Mouse (Mus musculus): ENCODE measurements around the gene Rnase12. TPM values are rescaled to one million over a fixed set of nuclear protein-coding genes. Genes with fewer than 3 reads are reported as not detected.

The Rnase12 gene
- not detected in 2 replicates for polyA plus RNA-seq (2012; rRNA removed)

- Histone ChIP-seq H3K4me3 (replicated peaks; ENCODE audit: extremely low read depth, low read depth, low read length) (no peak within 1 kb of the TSS), H3K4me1 (ENCODE audit: control insufficient read depth, insufficient read depth, low read length) (0 out of 2 replicates have a peak, but pooled peaks cover 1% of the 10 kb centered on the region)
- no peak for DNase-seq
- TF ChIP-seq POLR2A (IDR thresholded peaks at IDR 0.05; ENCODE audit: borderline replicate concordance, extremely low read depth, low read depth, low read length) (no peak), CTCF (IDR thresholded peaks at IDR 0.05; ENCODE audit: insufficient read depth, low read length) (no peak)
- WGBS: 28% methylated on average over 9 of the region's 9 CpGs
Measured at GRCm38 (mm10) chr14:51057401-51057831, at the start of gene Rnase12. TSS of gene Rnase12 (minus strand) at chr14:51057661.

GRCm38 (mm10) chr14:51106449-51106967 lies 49.0 kb upstream of the Rnase12 start:
- no peak overlapping the region for H3K4me3 ChIP-seq (replicated peaks; ENCODE audit: extremely low read depth, low read depth, low read length)
- H3K4me1 ChIP-seq (ENCODE audit: control insufficient read depth, insufficient read depth, low read length): 0 out of 2 replicates have a peak, but pooled peaks cover 2% of the 10 kb centered on the region
- TF ChIP-seq CTCF (IDR thresholded peaks at IDR 0.05; ENCODE audit: insufficient read depth, low read length): no peak
- DNase-seq: no peak

- H3K4me1 ChIP-seq (ENCODE audit: control insufficient read depth, insufficient read depth, low read length): 0 out of 2 replicates have a peak, but pooled peaks cover 2% of the 10 kb centered on the region
- H3K4me3 ChIP-seq (replicated peaks; ENCODE audit: extremely low read depth, low read depth, low read length): no peak overlapping the region
- no peak for TF ChIP-seq POLR2A (IDR thresholded peaks at IDR 0.05; ENCODE audit: borderline replicate concordance, extremely low read depth, low read depth, low read length)
- TF ChIP-seq CTCF (IDR thresholded peaks at IDR 0.05; ENCODE audit: insufficient read depth, low read length): no peak
- 77% methylated on average over 2 of the region's 2 CpGs for WGBS
- no peak for DNase-seq
Measured at GRCm38 (mm10) chr14:51104366-51104765, 46.9 kb upstream of the Rnase12 start.

GRCm38 (mm10) chr14:51103217-51103616 lies 45.8 kb upstream of the Rnase12 start:
- 0 out of 2 replicates have a peak, but pooled peaks cover 2% of the 10 kb centered on the region for H3K4me1 ChIP-seq (ENCODE audit: control insufficient read depth, insufficient read depth, low read length)
- no peak overlapping the region for H3K4me3 ChIP-seq (replicated peaks; ENCODE audit: extremely low read depth, low read depth, low read length)
- peak; percentile 83 for TF ChIP-seq CTCF (IDR thresholded peaks at IDR 0.05; ENCODE audit: insufficient read depth, low read length)
- TF ChIP-seq POLR2A (IDR thresholded peaks at IDR 0.05; ENCODE audit: borderline replicate concordance, extremely low read depth, low read depth, low read length): no peak
- 62% methylated on average over 3 of the region's 3 CpGs for WGBS
- peak; percentile 59 for DNase-seq

- Histone ChIP-seq H3K4me1 (ENCODE audit: control insufficient read depth, insufficient read depth, low read length) (no peaks in the 10 kb centered on the region), H3K4me3 (replicated peaks; ENCODE audit: extremely low read depth, low read depth, low read length) (no peak overlapping the region)
- DNase-seq: no peak
- 60% methylated on average over 9 of the region's 9 CpGs for WGBS
- TF ChIP-seq POLR2A (IDR thresholded peaks at IDR 0.05; ENCODE audit: borderline replicate concordance, extremely low read depth, low read depth, low read length) (no peak), CTCF (IDR thresholded peaks at IDR 0.05; ENCODE audit: insufficient read depth, low read length) (no peak)
Measured at GRCm38 (mm10) chr14:51101284-51101683, 43.8 kb upstream of the Rnase12 start.

GRCm38 (mm10) chr14:51098921-51099320 lies 41.5 kb upstream of the Rnase12 start:
- Histone ChIP-seq H3K4me1 (ENCODE audit: control insufficient read depth, insufficient read depth, low read length) (peaks cover 9% of the 10 kb centered on the region), H3K4me3 (replicated peaks; ENCODE audit: extremely low read depth, low read depth, low read length) (no peak overlapping the region)
- no peak for DNase-seq
- WGBS: 93% methylated on average over 11 of the region's 11 CpGs
- TF ChIP-seq POLR2A (IDR thresholded peaks at IDR 0.05; ENCODE audit: borderline replicate concordance, extremely low read depth, low read depth, low read length) (no peak), CTCF (IDR thresholded peaks at IDR 0.05; ENCODE audit: insufficient read depth, low read length) (no peak)

- 3% methylated on average over 1 of the region's 1 CpGs for WGBS
- Histone ChIP-seq H3K4me3 (replicated peaks; ENCODE audit: extremely low read depth, low read depth, low read length) (peak overlapping the region; percentile 10), H3K4me1 (ENCODE audit: control insufficient read depth, insufficient read depth, low read length) (peaks cover 11% of the 10 kb centered on the region)
- peak; percentile 64 for DNase-seq
- peak; percentile 44 for TF ChIP-seq CTCF (IDR thresholded peaks at IDR 0.05; ENCODE audit: insufficient read depth, low read length)
Measured at GRCm38 (mm10) chr14:51098300-51098699, 40.8 kb upstream of the Rnase12 start.

- Histone ChIP-seq H3K4me1 (ENCODE audit: control insufficient read depth, insufficient read depth, low read length) (peaks cover 11% of the 10 kb centered on the region), H3K4me3 (replicated peaks; ENCODE audit: extremely low read depth, low read depth, low read length) (peak overlapping the region; percentile 34)
- DNase-seq: peak; percentile 59
- TF ChIP-seq CTCF (IDR thresholded peaks at IDR 0.05; ENCODE audit: insufficient read depth, low read length) (no peak), POLR2A (IDR thresholded peaks at IDR 0.05; ENCODE audit: borderline replicate concordance, extremely low read depth, low read depth, low read length) (peak; percentile 75; the same call in 1 of the 2 replicates)
- WGBS: 41% methylated on average over 9 of the region's 9 CpGs
Measured at GRCm38 (mm10) chr14:51095736-51096524, 38.5 kb upstream of the Rnase12 start.

- Histone ChIP-seq H3K4me3 (replicated peaks; ENCODE audit: extremely low read depth, low read depth, low read length) (no peak overlapping the region), H3K4me1 (ENCODE audit: control insufficient read depth, insufficient read depth, low read length) (peaks cover 11% of the 10 kb centered on the region)
- no peak for DNase-seq
- whole genome bisulfite sequencing: 55% methylated on average over 9 of the region's 9 CpGs
- TF ChIP-seq POLR2A (IDR thresholded peaks at IDR 0.05; ENCODE audit: borderline replicate concordance, extremely low read depth, low read depth, low read length) (no peak), CTCF (IDR thresholded peaks at IDR 0.05; ENCODE audit: insufficient read depth, low read length) (no peak)
Measured at GRCm38 (mm10) chr14:51094921-51095320, 37.5 kb upstream of the Rnase12 start.
